Mouse (Mus musculus) forebrain, embryonic 16.5 days (tissue): ENCODE data around the gene Cstf3. TPM values are rescaled to one million over a fixed set of nuclear protein-coding genes. Genes with fewer than 3 reads are reported as not detected.

ENCODE experiments used
- ATAC-seq: fragments of 200-750 bp; cut with Nextera tagmentation; 2 replicates; pipeline ENCODE4 v1.8.0; 2017; ENCODE audit warnings: mild to moderate bottlenecking, moderate library complexity
- H3K27ac ChIP-seq: fragments of 300-500 bp; sonication (generic); 2 replicates; pipeline ENCODE4 v1.5.1; 2014; ENCODE audit warnings: low read length, control low read depth
- H3K27me3 ChIP-seq: fragments of 300-500 bp; sonication (generic); replicated peaks from 2 replicates; pipeline ENCODE4 v1.6.1; 2014; ENCODE audit warnings: low read length; ENCODE audit not compliant: control insufficient read depth, insufficient read depth
- H3K36me3 ChIP-seq: fragments of 300-500 bp; sonication (generic); 2 replicates; pipeline ENCODE4 v1.6.1; 2014; ENCODE audit not compliant: control insufficient read depth, insufficient read depth
- H3K4me1 ChIP-seq: fragments of 300-500 bp; sonication (generic); replicated peaks from 2 replicates; pipeline ENCODE4 v1.6.1; 2014; ENCODE audit warnings: low read length; ENCODE audit not compliant: control insufficient read depth, insufficient read depth
- H3K4me2 ChIP-seq: fragments of 300-500 bp; sonication (generic); 2 replicates; pipeline ENCODE4 v1.6.1; 2014; ENCODE audit warnings: mild to moderate bottlenecking, low read length, control low read depth
- H3K4me3 ChIP-seq: fragments of 300-500 bp; sonication (generic); replicated peaks from 2 replicates; pipeline ENCODE4 v1.5.1; 2014; ENCODE audit warnings: mild to moderate bottlenecking, low read length, control low read depth
- H3K9ac ChIP-seq: fragments of 300-500 bp; sonication (generic); replicated peaks from 2 replicates; pipeline ENCODE4 v1.6.1; 2014; ENCODE audit warnings: low read depth, low read length, control low read depth
- H3K9me3 ChIP-seq: fragments of 300-500 bp; sonication (generic); 2 replicates; pipeline ENCODE4 v1.6.1; 2016; ENCODE audit warnings: low read length; ENCODE audit not compliant: control insufficient read depth
- WGBS: fragments of 180-500 bp; shearing (Covaris S2); extraction: QIAGEN DNeasy Blood & Tissue Kit; methylation state at CpG from one replicate; pipeline ENCODE4 v1.1.7; 2014; 5-methylcytosine and 5-hydroxymethylcytosine counted together
- polyA plus RNA-seq: library from polyadenylated mRNA; unstranded; fragments of >200 nt; fragmentation: Nextera tagmentation; extraction: Ambion mirVana; gene quantifications from 2 replicates; pipeline ENCODE4 v1.2.1, GENCODE M21; 2015

Gene Cstf3
- polyA plus RNA-seq, 1 experiment from 2014 or later: 114 TPM

DNA sequence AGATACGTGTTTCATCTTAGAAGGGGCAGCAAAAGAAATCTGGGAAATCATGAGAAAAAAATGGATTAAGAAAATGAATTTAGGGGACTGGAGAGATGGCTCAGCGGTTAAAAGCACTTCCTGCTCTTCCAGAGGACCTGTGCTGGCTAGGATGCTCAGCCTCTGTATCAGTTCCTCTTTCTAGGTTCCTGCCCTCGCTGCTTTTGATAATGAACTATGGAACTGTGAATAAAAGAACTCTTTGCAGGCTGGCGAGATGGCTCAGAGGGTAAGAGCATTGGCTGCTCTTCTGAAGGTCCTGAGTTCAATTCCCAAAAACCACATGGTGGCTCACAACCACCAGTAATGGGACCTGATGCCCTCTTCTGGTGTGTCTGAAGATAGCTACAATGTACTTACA lies 100.4 kb downstream of the Cstf3 start:
- no peak overlapping the region for H3K9ac ChIP-seq
- H3K9me3 ChIP-seq: no peaks in the 10 kb centered on the region
- no peaks in the 10 kb centered on the region for H3K36me3 ChIP-seq
- H3K27ac ChIP-seq: no peak overlapping the region
- ATAC-seq: no peak
- H3K27me3 ChIP-seq: no peaks in the 10 kb centered on the region
- WGBS: 76% methylated on average over 4 of the region's 4 CpGs
- no peak overlapping the region for H3K4me3 ChIP-seq
- no peak overlapping the region for H3K4me2 ChIP-seq
- no peaks in the 10 kb centered on the region for H3K4me1 ChIP-seq

DNA sequence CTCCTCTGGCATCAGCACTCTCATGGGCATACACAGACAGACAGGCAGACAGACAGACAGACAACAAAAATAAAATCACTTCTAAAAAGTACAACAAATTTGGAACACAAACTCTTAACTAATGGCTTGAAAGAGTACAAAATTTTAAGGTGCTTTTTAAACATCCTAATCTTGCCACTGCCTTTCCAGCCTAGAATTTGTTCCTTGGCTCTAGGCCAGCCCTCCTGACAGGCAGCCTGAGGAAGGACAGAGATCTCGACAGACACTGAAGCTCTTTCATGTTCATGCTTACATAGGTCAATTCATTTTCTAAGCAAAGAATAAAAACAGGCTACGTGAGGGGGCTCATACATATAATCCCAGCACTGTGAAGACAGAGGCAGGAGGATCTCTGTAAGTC lies 102.2 kb downstream of the Cstf3 start:
- no peaks in the 10 kb centered on the region for H3K4me1 ChIP-seq
- WGBS: 60% methylated on average over 2 of the region's 2 CpGs
- no peaks in the 10 kb centered on the region for H3K9me3 ChIP-seq
- no peaks in the 10 kb centered on the region for H3K27me3 ChIP-seq
- no peak overlapping the region for H3K4me2 ChIP-seq
- H3K27ac ChIP-seq: no peak overlapping the region
- H3K36me3 ChIP-seq: peaks cover 3% of the 10 kb centered on the region; the same call in 1 of the 2 replicates
- no peak overlapping the region for H3K9ac ChIP-seq
- no peak for ATAC-seq
- H3K4me3 ChIP-seq: no peak overlapping the region

DNA sequence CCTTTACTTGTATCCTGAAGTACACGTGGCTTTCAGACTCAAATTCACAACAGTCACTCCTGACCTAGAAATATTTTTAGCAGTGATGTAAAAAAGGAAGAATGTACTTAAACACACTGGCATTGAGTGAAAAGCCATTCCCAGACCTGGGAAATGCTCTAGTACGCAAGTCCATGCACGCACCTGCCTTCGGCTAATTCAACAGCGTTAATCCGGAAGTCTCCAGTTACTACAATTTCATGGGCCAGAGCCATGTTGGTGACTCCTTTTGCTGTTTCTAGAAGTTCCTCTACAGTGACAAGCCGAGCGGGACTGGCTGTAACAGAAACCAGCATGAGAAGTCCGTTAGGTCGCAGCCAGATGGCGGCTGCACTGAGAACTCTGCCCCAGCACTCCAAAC lies 109.3 kb downstream of the Cstf3 start:
- H3K9me3 ChIP-seq: no peaks in the 10 kb centered on the region
- no peak overlapping the region for H3K27ac ChIP-seq
- no peak overlapping the region for H3K9ac ChIP-seq
- no peak for ATAC-seq
- H3K4me1 ChIP-seq: no peaks in the 10 kb centered on the region
- H3K4me2 ChIP-seq: no peak overlapping the region
- no peak overlapping the region for H3K4me3 ChIP-seq
- H3K36me3 ChIP-seq: peaks cover 8% of the 10 kb centered on the region
- H3K27me3 ChIP-seq: no peaks in the 10 kb centered on the region
- WGBS: 89% methylated on average over 11 of the region's 11 CpGs

DNA sequence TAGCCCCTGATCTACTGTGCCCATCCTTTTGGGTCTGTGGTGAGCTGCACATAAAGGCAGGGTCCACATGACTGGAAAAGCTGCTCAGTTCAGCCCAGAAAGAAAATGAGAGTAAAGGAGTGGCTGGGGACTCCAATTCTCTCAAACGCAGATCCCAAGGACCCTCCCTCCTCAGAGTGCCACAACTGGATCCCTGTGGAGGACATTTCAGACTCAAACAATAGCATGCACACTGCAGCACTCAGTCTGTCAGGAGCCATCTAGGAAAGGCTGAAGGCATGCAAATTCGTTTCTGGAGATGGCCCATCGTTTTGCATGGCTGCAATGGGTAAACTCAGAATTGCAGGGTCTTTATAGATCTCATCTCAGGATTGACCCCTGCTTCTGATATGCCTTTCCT lies 112.8 kb downstream of the Cstf3 start:
- Histone ChIP-seq H3K27me3 (no peaks in the 10 kb centered on the region), H3K36me3 (peaks cover 13% of the 10 kb centered on the region), H3K4me3 (no peak overlapping the region), H3K9me3 (no peaks in the 10 kb centered on the region), H3K9ac (no peak overlapping the region), H3K27ac (no peak overlapping the region), H3K4me1 (no peaks in the 10 kb centered on the region), H3K4me2 (no peak overlapping the region)
- WGBS: 62% methylated on average over 3 of the region's 3 CpGs
- ATAC-seq: no peak

DNA sequence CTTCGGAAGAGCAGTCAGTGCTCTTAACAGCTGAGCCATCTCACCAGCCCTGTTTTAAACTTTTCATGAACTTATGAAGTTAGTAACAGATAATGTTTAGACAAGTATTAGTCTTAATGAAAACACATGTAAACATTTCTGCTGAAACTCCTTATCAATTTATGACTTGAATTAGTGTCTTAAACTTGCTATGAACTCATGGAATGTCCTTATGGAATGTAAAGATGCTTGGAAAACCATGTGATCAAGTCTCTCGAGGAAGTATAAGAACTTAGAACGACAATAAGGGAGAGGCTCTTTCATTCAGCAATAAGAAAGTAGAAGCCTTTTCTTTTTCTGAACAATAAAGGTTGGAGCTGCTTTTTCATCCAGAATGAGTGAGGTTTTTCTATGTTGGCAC lies 114.0 kb downstream of the Cstf3 start:
- no peaks in the 10 kb centered on the region for H3K4me1 ChIP-seq
- no peaks in the 10 kb centered on the region for H3K27me3 ChIP-seq
- no peak overlapping the region for H3K4me3 ChIP-seq
- peaks cover 13% of the 10 kb centered on the region for H3K36me3 ChIP-seq
- no peak overlapping the region for H3K9ac ChIP-seq
- H3K9me3 ChIP-seq: no peaks in the 10 kb centered on the region
- 72% methylated on average over 3 of the region's 3 CpGs for WGBS
- no peak overlapping the region for H3K27ac ChIP-seq
- ATAC-seq: no peak
- no peak overlapping the region for H3K4me2 ChIP-seq

GRCm38 (mm10) chr2:104709786-104710337 lies 119.5 kb downstream of the Cstf3 start:
- Histone ChIP-seq H3K27ac (no peak overlapping the region), H3K4me3 (no peak overlapping the region), H3K9me3 (no peaks in the 10 kb centered on the region), H3K9ac (no peak overlapping the region), H3K27me3 (no peaks in the 10 kb centered on the region), H3K36me3 (peaks cover 10% of the 10 kb centered on the region), H3K4me2 (no peak overlapping the region), H3K4me1 (peaks cover 21% of the 10 kb centered on the region)
- 52% methylated on average over 6 of the region's 6 CpGs for WGBS
- ATAC-seq: no peak

- Histone ChIP-seq H3K9me3 (no peaks in the 10 kb centered on the region), H3K27ac (no peak overlapping the region; the same call in 1 of the 2 replicates), H3K4me2 (peak overlapping the region; percentile 54), H3K36me3 (peaks cover 3% of the 10 kb centered on the region), H3K4me3 (peak overlapping the region; percentile 77), H3K9ac (peak overlapping the region; percentile 88; the same call in 1 of the 2 replicates), H3K4me1 (peaks cover 21% of the 10 kb centered on the region), H3K27me3 (no peaks in the 10 kb centered on the region)
- peak; percentile 5; the same call in 1 of the 2 replicates for ATAC-seq
- whole genome bisulfite sequencing: 16% methylated on average over 6 of the region's 6 CpGs
These were observed 120.5 kb downstream of the Cstf3 start for GRCm38 (mm10) chr2:104710670-104711370.

- WGBS: under 1% methylated on average over 95 of the region's 99 CpGs
These were observed 121.5 kb downstream of the Cstf3 start, which contains the start of gene Tcp11l1 for GRCm38 (mm10) chr2:104711585-104712485. TSS of gene Tcp11l1 (minus strand) at chr2:104712169.

DNA sequence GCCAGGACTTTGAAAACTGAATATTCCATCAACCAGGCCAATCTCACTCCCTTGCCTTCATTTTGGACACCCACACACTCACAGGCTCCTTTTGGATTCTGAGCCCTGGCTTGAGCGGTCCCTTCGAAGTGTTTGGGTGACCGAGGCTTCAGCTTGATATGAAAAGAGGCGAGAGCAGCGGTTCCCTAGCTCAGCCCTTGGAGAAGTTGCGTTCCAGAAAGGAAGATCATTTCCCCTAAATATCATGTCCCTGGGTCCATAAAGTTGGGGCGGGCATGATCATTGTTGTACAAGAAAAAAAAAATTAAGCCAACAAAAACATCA lies 122.1 kb downstream of the Cstf3 start:
- Histone ChIP-seq H3K9me3 (no peaks in the 10 kb centered on the region), H3K9ac (peak overlapping the region; percentile 88), H3K27me3 (no peaks in the 10 kb centered on the region), H3K4me3 (peak overlapping the region; percentile 77), H3K4me1 (peaks cover 21% of the 10 kb centered on the region), H3K36me3 (no peaks in the 10 kb centered on the region), H3K4me2 (peak overlapping the region; percentile 74), H3K27ac (peak overlapping the region; percentile 73)
- no peak for ATAC-seq
- 5% methylated on average over 7 of the region's 7 CpGs for WGBS

More at GRCm38 (mm10) chr2:104711585-104712485, 121.5 kb downstream of the Cstf3 start, which contains the start of gene Tcp11l1:
- peak; percentile 95 for ATAC-seq
- Histone ChIP-seq H3K4me1 (peaks cover 21% of the 10 kb centered on the region), H3K4me2 (peak within 1 kb of the TSS; percentile 74), H3K36me3 (no peaks in the 10 kb centered on the region), H3K27ac (peak within 1 kb of the TSS; percentile 73), H3K9me3 (no peaks in the 10 kb centered on the region), H3K27me3 (no peaks in the 10 kb centered on the region), H3K4me3 (peak within 1 kb of the TSS; percentile 77), H3K9ac (peak within 1 kb of the TSS; percentile 88)
